Mouse (Mus musculus) erythroid progenitor cell, adult 5-6 weeks (primary cell): ENCODE data around the gene Optn. TPM values are rescaled to one million over a fixed set of nuclear protein-coding genes. Genes with fewer than 3 reads are reported as not detected.

Source experiments
- ATAC-seq: replicated peaks from 2 replicates; pipeline ENCODE4 v1.8.0; 2016; ENCODE audit warnings: moderate number of reproducible peaks, mild to moderate bottlenecking, moderate TSS enrichment, inconsistent platforms; ENCODE audit not compliant: poor library complexity, low FRiP score, severe bottlenecking
- total RNA-seq, 2 experiments: library from RNA; stranded (forward) in 1 of 2; stranded (reverse) in 1 of 2; fragments of 150-400 nt in 1 of 2; fragments of 186-747, 209-891 nt in 1 of 2; gene quantifications; 2 replicates each; pipeline versions ENCODE4 v1.2.3 to v1.2.4; 2015 to 2017; ENCODE audit warnings: low replicate concordance in 2 of 2

Optn gene
- 112 and 113 TPM in 2 replicates for total RNA-seq (2015; ENCODE audit: low replicate concordance)
- total RNA-seq (2017; ENCODE audit: low replicate concordance), result 325 and 377 TPM in 2 replicates

DNA sequence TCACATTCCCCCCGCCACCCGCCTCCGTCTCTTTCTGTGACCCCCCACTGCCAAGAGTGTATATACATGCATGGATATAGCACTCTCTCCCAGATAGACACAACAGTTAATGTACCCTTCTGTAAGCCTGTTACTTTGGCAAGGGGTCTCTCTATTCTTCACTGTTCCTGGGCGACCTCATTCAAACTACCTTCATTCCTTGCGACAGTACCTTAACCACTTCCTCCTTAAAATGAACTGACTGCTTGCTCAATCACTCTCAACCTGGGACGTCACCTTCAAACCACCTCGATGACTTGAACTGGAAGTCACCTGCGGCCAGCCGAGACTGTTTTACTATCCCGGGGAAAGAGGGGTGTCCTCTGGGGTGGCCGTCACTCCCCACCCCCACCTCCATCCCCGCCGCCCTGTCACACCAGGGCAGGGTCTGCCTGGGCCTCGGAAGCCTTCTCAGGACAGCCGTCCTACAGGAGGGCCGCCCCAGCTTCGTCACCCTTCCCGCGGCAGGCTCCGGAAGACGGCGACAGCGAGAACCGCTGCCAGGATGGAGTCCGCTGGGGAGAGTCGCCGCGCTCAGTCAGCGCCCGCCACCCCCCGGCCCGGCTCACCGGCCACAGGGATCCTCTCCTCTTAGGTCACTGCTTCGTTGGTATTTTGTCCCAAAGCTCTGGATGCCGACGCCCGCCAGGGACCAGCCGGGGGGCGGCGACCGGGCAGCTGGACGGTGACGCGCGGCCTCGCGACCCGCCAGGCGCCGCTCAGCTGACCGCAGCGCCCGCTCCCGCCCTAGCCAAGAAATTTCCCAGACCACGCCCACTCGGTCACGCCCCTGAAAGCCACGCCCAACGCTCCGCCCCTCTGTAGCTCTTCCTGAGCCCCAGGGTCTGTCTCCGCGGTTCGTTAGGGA is at the start of gene Optn:
Gene Optn, minus strand, starts transcription at position 753 of the 907 bp plus-strand sequence.
- ATAC-seq, result peak; percentile 87

DNA sequence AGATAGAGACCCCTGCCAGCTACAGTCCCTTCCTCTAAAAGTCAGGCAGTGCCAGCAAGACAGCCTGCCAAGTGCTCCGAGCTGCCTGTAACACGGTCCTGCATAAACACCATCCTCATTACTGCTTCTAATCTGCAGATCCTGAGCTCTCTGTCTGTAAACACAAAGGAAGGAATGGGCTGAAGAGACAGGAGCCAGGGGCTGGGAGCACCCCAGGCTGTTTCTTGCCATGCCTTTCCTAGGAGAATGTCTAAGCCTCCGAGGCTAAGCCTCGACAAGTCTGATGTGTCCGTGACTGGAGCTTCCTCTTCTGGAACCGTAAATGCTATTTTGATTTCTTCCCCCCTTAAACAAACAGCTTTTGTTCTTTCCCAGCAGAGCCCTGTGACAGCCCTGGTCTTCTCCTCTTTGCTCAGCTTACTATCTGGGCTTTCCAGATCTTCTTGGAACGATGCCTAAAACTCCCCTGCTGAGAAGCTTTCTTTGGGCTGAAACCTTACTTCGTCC is 49.0 kb upstream of the Optn start:
- no peak for ATAC-seq

DNA sequence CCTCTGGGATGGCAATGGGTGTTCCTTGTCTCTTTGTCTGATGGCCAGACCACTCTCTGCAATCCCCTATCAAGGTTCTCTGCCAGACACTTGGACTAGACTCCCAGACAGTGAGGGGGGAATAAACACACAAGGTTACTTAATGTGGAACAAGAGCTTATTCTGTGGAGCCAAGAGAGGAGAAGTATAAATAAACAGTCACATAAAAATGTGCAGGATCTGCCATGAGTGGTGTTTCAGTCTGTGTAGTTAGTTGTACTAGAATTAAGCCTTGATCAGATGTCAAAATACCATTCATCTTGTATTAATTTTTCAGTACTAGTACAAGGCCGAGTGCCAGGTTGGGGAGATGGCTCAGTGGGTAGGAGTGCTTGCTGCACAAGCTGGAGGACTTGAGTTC is 39.0 kb upstream of the Optn start:
- no peak for ATAC-seq

DNA sequence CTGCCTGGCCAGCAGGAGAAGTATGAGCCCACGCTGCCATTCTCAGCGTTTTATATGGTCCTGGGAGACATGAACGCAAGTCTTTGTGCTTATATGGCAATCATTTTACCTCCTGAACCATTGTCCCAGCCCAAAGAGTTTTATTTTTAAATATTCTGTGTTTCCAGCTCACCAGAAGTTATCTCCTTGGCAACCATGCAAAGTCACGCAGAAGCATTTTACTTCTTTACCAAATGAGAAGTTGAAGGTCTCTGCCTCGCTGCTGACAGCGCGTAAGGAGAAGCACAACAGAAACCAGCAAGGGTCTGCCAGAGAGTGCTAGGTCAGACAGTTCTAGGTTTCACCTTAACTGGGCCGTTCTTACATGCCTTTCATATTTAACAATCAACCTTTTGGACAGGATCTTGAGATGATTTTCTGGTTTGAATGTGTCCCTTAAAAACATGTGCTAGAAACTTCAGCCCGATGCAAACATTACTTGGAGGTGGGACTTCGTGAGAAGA is 37.9 kb upstream of the Optn start:
- no peak for ATAC-seq

DNA sequence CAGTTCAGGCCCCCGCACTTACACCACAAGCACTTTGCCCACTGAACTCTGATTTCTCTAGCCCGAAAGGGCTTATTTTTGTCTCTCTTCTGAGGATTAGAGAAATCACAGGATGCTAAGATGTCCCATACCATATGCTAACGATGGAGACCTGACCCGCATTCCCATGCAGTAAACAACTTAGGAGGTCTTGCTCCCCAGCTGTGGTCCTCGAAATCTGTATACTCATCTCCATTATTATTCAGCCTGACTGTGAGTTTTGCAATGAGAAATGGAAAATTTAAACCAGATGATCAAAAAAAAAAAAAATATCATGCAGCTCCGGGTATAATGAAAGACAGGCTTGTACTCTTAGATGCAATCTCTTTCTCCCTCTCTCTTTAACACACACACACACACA is 35.3 kb upstream of the Optn start:
- no peak for ATAC-seq

DNA sequence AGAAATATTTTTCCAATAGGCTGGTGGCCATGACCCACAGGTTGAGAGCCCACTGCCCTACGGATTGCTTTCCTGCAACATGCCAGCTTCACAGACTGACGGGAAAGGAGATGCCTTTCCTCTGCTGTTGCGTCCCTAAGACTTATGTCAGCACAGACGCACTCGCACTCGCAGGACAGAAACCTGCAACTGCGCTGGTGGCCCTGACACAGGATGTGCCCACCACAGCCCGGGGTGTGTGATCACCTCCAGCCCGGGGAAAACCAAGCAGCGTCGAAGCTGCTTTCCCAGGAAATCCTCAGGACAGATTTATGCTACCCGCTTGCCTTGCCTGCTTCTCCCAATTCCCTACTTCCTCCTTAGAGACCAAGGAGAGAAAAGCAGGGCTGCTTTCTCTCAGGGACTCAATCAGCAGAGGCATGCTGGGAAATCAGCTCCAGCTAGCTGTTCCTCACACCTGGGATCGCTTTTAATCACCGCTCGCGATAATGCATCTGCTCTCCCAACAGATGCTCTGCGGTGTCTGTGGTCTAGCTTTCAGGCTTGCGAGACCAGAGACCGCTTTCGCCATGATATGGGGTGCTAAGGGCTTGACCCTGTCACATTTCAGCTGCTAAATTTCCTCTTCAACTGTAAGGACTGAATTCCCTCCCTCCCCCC is 34.1 kb upstream of the Optn start:
- ATAC-seq, result no peak

DNA sequence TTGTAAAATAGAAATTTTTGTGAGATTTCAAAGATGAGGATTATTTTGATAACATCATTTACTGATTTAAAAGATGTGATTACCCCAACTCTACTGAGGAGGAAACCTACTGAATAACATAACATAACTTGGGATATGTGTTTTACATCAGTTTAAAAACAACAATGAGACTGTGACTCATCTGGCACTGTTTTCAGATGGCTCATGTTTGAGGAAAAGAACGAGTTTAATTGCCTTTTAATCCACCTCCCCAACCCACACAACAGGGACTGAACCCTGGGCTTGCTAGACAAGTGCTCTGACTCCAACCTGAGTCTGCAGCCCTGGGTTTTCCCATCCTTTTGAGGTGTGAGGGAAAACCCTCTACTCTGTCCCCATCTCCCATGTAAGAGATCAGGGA is 31.5 kb upstream of the Optn start:
- no peak for ATAC-seq

DNA sequence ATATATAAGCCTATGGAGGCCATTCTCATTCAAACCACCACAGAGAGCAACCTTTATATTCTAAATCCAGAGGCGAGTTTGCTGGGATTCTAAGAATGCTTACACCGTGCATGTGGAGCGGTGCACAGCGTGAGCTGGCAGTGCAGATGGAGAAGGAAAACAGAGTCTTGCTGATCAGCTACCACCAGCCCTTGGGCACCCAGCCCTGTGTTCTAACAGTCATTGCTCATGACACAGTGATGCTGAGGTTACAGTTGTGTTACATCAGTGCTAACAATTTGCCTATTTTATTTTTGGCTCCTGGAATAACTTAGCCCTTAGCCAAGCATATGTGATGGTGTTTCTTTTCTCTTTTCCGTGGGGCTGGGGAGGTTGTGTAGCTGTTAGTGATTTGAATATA is 31.0 kb upstream of the Optn start:
- no peak for ATAC-seq

DNA sequence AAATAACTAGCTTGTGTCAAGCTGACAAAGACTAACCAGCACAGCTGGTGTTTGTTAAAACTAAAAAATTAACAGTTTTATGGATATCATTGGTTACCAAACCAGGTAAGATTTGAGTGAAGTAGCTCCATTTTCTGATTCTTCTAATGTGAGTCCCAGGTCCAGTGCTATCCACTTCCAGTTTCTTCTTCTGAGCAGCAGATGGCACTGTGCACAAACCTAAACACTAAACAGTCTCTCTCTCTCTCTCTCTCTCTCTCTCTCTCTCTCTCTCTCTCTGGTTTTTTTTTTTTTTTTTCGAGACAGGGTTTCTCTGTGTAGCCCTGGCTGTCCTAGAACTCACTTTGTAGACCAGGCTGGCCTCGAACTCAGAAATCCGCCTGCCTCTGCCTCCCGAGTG is 26.5 kb upstream of the Optn start:
- peak; percentile 62; the same call in 1 of the 2 replicates for ATAC-seq

DNA sequence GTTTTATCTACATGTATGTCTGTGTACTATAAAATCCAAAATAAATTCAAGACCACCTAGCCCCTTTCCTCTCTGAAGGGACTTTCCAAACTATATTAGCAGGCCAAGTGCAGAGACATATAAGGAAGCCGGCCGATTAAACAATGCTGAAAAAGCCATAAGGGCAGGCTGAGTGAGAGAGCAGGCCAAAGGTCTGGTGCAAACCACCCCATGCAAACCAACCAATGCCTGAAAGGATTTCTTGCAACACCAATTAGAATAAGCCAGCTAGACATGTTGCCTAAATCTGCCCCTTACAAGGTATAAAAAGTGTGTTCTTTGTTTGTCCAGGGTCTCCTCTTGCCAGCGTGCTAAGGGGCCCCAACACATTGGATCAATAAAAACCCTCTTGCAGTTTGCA is 23.8 kb upstream of the Optn start:
- ATAC-seq, result no peak

DNA sequence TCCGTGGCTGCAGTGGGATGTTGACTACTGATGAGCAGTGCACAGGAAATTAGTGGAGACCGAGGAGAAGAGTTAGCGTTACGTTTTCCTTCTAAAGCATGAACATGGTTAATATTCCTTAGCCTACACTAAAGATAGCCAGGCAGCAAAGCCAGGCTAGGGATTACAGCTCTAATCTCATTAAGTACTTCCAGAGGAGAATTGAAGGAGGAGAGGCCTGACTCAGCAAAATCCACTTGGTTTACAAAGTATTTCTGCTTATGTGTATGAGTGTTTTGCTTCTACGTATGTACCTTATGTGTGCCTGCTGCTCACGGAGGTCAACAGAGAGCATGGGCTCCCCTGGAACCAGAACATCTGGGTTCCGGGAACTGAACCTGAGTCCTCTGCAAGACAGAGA is 19.9 kb upstream of the Optn start:
- ATAC-seq, result no peak

DNA sequence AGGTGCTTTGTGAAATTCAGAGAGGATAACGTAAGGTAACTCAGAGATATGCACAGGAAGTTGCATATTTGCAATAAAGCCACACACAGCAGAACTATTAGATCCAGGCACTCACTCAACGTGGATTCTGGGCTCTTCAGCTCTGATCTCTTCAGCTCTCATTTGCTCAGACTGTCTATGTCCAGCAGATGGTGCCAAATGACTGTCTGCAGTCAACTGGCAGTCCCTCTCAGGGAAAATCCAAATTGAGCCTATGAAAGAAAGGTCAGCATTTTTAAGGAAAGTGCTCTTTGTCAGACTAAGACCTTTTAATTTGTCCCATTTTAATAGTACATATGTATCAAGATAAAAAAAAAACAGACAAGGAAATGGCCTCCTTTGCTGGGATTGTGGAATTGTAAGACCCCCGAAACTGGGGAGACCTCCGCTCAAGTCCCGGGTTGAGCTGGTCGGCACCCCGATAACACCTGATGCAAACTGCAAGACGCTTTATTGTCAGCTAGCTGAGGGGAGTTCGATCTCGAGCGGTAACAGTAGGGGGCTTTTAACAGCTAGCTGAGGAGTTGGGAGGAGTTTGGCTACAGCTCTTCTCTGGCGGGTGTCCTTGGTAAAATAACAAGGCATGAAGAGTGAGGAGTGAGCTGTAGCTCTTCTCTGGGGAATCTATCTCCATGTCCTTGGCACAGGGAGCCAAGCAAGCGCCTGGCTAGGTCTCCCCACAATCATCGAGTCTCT is 16.4 kb upstream of the Optn start:
- ATAC-seq, result peak; percentile 64

DNA sequence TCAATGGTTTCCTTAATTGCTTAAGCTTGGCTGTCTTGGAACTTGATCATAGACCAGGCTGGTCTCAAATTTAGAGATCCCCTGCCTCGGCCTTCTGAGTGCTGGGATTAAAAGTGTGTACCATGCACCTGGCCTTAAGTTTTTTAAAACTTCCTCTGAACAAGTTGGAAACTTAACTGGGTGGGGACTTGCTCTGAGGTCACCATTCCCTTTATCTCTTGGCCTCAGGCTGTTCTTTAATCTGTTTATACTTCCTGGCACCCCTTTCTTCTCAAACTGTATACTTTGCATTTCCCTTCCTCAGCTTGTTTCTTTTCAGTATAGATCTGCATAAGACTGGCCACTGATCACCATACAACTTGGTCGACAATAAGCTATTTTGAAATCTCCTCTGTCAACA is 14.1 kb upstream of the Optn start:
- ATAC-seq, result peak; percentile 90

DNA sequence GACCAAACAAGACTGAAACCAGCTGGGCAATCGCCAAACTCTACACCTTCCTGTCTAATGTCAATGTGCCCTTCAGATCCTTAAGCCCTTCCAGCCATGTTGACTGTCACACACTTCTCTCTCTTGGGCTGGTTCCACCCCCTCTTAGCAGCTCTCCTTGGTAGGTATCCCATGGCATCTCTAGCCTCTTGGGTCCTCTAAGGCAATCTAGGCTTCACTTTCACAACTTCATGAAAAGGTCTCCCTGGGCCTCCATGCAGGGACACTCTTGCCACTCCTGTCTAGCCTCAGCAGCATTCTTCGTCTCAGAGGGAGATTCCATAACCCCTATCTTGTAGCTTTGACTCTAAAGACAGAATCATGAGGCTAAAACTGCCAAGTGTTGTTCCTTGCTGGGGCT is 13.6 kb upstream of the Optn start:
- ATAC-seq, result peak; percentile 46

DNA sequence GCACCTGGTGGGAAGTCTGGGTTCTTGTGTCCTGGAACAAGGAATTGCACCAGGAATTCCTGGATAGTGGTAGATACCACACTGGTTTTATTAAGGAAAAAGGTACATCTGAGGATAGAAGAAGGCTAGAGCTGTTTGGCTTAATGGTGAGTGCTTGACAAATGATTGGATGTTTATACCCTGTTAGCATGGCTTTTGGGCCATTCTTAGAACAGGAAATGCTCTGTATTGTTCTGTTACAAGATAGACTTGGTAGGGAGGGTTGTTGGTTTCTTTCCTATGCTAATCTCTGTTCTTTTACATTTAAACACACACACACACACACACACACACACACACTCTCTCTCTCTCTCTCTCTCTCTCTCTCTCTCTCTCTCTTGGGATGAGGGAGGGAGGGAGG is 12.0 kb upstream of the Optn start:
- ATAC-seq, result no peak

DNA sequence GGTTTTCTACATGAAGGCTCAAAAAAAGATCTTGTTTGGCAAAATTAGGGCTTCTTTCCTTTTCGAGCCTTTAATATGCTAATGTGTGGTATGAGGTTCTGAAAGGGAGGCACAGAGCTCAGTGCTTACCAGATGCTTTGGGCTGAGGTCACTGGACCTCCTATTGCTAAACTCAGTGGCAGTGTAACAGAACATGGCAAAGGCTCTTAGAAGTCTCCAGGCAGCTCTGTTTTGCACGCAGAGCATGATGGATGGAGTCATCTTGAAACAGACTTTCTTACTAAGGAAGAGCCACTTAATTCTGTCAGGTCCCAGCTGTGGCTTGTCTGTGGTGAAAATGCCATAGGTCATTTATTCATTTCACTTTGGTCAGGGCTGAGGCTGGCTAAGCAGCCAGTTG is 11.6 kb upstream of the Optn start:
- ATAC-seq, result no peak

DNA sequence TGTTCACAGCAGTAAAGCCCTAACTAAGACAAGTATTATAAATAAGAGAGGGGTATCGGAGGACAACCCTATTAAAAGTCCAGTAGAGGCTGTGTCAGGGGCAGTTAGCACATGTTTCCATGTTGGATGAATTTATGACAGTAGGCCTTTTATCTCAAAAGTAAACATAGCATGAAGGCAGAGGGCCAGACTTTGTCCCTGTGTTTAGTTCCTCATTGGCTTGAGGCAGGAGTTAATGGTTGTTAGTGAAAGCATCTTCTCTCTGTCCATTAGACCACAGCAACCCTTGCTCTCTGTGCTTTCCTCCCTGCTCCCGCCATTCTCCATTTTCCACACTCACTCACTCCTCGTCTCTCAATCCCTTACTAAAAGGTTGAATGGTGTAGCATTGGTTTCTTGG is 9.9 kb upstream of the Optn start:
- no peak for ATAC-seq

DNA sequence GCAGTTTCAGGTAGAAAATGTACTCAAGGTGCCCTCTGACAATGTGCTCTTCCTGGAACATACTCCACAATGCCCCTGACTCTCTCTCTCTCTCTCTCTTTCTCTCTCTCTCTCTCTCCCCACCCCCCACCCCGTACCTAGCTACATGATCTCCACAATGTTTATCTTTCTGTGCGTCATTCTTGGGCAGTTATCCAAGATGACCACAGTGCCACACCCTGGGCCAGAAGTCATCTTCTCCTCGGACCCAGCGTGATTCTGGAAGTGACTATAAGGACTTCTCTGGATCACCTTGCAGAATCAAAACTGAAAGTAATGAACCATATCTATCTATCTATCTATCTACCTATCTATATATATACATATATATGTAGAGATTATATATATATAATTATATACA is 4.1 kb upstream of the Optn start:
- ATAC-seq, result no peak

DNA sequence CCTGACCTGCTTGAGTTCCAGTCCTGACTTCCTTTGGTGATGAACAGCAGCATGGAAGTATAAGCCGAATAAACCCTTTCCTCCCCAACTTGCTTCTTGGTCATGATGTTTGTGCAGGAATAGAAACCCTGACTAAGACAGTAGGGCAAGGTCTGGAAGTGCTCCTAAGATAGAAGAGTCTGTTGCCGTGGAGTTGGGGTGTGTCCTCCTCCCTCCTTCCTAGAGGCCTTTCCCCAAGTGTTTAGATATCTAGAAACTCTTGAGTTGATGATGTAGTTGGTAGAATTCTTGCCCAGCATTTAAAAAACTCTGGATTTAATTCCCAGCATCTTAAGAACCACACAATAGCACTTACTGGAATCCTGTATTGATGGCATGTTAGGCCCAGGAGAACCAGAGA is 3.4 kb upstream of the Optn start:
- peak; percentile 74 for ATAC-seq

DNA sequence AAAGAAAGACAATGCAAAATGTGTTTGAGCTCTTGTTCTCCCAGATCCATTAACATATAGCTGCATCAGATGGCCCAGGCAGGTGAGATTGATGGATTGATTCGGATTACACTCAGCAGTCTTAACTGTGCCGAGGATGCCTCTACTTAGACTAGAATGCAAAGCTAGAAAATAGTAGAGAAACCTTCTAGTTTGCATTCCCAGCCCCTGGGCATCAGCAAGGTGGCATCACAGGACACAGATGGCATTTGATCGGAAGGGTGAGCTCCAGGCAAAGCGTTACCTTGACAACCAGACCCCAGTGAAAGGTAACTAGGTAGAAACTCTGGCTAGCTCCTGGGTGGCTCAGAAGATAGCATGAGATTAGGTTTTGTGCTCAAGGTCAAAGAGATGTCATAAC is 396 bp upstream of the Optn start:
- ATAC-seq, result no peak
